Mouse (Mus musculus) MN1 (cell line): ENCODE results near the gene Zfp39.
"Not testable (repeated sequence)": the region's sequence is repeated elsewhere in the genome, so short reads cannot be mapped to it uniquely, and the experiment has no call there.

Experiments
- DNase-seq: peaks from one replicate; pipeline ENCODE4 v3.0.0-alpha.2; 2016; ENCODE audit warnings: low spot score

Zfp39 gene

DNA sequence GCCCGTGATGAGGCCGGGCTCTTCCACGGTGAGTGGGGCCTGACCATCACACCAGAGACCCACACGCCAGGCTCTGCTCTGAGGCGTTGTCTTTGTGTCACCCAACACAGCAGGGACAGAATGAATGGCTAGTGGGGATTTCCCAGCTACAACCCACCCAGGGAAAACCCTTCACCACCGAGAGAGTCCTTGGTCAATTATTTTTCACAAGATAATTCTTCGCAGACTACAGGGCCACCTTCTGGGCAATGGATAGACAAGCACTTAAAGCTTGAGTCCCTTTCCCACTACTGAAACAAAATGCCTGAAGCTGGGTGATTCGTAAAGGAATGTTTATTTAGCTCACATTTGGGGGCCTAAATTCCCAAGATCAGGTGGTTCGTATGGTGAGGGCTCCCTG, 18.4 kb upstream of the Zfp39 start:
- DNase-seq = no peak

DNA sequence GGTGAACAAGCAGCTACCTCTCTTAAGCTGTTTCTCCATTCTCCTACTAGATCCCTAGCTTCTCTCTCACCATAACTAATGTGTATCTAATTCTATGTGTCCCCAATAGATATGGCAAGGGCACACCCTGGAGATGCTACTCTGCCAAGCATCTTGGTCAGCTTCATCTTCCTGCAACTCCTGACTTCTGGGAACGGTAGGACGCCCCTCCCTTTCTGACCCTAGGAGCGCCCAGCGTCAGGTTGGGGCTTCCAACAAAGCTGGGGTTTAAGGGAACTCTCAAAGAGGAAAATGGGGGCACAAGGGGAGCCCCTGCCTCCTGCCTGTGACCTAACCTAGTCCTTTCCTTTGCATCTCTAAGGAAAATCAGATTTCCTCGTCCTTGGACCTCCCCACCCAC, 14.7 kb upstream of the Zfp39 start:
- DNase-seq = no peak

DNA sequence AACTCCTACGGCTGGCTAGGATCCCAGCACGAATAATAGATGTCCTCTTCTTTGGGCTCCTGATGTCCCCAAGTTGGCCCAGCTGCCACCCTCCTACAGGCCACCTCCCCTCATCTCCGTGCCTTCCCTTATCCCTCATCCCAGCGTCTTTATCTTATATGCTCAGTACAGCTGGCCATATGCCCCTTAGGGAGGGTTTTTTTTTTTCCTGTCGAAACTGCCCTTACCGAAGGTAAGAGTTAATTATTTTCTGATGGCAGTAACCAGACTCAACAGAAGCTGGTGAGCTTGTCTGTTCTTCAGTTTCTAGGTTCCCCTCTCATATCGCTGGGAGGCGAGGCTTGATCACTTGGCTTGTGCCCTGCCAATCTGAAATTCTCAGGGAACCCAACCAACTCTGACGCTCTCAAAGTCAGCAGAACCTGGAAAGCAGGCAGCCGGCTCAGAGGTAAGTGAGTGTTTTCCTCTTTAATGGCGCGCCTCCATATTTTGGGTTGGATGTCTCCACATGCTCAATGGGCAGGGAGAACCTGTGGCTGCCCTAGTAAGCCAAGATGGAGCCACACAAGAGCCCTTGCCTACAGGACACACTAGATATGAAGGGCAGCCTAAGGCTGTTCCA, 13.8 kb upstream of the Zfp39 start, which contains the start of gene Btnl10:
TSS of gene Btnl10 (plus strand) at position 164 of the 622 bp plus-strand sequence.
- no peak for DNase-seq

DNA sequence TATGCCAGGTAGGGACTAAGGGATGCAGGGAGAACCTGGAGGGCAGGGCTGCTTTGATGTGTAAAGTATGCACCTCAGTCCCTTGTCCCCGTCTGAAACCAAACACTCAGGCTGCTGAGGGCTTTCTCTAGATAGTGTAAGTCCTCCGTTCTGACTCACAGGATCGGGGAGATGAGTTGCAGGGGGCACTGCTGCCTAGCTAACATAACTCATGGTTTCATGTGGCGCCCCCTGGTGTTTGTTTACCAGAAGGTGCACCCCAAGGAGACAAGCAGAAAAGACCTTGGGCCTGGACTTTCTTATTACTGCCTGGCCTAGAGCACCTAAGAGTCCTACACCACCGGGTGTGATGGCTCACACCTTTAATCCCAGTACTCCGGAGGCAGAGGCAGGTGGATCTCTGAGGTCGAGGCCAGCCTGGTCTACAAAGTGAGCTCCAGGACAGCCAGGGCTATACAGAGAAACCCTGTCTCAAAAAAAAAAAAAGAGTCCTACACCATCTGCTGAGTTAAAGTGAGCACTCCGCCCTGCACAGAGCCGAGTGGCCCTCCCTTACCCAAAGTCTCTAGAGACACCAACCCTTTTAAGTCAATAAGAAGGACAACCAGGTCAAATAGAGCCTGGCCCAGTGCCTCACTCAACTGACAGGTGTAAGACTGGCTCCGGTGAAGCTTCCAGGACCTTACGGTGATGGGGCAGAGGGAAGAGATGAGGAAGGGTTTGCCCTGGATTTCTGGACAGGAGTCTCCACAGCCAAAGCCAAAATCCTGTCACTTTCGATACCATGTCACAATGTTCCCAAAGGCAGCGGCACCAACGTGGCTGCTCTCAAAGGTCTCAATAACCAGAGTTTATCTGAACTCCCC, 13.1 kb upstream of the Zfp39 start:
- peak; percentile 49 for DNase-seq

DNA sequence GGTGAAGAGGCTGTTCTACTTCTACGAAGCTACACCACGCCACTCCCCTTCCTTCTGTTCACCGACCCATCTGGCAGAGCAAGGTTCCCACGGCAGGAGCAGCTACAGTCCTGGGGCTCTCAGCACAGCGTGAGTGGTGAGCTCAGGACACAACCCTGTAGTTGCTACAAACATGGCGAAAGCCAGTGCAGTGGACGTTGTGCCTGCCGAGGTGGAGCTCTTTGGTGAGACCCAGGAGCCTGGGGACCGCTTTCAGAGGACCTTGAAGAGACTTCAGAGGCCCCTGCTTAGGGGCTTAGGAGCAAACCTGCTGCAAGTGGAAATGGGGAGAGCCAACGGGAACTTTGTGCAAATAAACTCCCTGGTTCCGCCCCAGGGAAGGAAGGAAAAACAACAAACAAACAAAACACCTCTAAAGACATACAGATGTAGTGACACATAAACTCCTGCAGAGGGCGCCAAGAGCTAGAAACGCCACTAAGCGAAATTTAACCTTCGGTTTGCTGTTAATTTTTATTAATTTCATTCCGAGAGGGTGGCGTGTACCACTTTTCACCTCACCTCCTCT, 10.5 kb upstream of the Zfp39 start:
- DNase-seq = peak; percentile 75

DNA sequence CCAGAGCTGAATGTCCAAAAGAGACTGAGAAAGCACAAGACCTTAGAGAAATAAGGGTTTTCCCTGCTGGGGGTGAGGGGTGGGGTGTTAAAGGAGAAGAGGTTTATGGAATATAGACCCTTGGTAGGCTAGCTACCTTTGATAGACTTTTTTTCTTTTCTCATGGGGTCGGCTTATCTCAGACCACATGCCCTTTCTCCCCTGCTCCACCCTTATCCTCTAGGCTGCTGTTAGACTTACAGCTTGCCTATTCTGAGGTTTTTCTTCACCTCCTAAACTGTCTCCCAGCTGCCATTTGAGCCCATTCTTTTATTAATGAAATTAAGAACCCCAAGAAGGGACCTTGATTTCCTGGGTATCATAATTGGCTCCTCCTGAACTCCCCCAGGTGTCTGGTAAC, 9.8 kb upstream of the Zfp39 start:
- no peak for DNase-seq

DNA sequence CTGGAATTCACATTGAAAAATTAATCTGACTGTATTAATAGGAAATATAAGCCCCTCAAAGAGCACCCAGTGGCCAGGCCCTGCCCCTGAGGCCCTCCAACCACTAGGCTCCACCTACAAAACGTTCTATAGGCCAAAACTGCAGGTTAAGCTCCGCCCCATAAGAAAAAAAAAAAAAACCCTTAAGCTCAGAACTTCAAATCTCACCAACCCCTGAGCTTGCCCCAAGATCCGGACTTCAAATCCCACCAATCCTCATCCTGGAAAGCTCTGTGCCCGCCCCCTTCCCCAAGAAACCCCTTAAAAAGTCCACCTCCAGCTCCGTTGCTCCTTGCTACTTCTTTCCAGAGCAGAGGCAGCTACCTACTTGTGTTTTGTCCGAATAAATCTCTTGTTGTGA, 813 bp upstream of the Zfp39 start:
- DNase-seq = no peak

DNA sequence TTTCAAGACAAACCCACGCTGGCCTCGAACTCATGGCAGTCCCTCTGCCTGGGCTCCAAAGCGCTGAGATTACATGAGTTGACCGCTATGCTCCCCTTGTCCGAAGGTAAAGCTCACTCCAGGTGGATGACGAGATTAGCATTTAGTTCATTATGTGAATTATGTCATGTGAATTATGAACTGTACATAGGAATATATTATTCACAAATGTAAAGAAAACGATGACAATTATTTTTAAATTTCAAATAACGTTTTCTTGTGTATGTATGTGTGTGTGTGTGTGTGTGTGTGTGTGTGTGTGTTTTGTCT, 339 bp upstream of the Zfp39 start:
- no peak for DNase-seq

DNA sequence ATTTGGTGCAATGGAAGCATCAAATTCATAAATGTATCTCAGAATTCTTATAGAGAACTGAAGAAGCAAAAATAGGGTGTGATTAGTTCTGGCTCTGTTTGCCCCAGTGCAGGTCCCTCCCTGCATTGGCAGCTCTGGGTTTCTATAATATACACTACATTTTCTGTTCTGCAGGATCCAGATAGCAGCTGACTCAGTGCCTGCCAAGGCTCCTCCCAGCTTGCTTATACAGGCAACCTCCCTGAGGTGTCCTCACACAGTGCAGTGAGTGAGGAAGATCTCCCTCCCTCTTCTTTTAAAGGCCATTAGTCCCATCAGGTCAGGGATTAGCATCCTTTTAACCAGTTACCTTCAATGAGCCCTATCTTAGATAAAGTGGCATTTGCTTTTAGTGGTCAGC, 2.9 kb downstream of the Zfp39 start:
- DNase-seq = no peak

DNA sequence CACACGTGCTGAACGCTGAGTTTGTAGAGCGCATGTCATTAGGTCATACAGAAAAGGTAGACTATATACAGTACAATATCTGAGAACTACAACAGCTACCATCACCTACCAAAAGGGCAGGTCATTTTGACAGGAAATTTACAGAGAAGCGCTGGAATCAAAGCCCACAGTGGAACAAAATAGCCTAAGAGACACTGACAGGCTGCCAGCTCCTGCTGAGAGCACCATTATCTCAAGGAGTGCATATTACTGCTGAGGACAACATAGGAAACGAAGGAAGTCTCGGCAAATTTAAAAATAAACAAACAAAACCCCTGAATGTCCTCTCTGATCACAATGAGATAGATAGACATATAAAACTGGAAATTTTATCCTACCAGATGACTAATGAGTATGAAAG, 6.5 kb downstream of the Zfp39 start:
- no peak for DNase-seq

DNA sequence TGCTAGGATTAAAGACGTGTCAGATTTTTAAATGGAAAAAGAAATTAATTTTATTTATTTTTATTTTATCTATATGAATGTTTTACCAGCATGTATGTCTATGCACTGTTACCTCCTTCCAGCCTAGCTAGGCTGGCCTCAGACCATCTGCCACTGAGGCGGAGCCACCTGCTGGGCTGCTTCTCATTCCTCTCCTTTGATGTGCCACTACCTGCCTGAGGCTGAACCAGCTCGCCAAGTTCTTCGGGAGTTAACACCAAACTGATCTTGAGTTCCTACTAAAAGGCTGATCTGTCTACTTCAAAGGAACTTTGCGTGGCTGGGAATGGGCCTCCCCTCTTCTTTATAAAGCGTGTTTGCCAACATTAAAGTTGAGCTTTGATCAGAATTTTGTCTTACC, 9.6 kb downstream of the Zfp39 start:
- no peak for DNase-seq

DNA sequence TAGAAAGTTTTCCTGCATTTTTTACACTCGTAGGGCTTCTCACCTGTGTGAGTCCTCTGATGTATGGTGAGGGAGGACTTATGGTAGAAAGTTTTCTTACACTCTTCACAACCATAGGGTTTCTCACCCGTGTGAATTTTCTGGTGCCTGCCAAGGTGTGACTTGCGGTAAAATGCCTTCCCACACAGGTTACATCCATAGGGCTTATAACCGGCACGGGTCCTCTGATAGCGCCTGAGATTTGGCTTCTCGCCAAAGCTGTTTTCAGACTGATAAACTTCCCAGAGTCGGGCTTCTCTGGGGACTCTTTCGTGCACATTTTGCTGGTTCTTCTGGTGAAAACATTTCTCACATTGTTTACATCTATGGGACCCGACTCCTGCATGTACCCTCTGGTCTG, 13.5 kb downstream of the Zfp39 start:
- no peak for DNase-seq

DNA sequence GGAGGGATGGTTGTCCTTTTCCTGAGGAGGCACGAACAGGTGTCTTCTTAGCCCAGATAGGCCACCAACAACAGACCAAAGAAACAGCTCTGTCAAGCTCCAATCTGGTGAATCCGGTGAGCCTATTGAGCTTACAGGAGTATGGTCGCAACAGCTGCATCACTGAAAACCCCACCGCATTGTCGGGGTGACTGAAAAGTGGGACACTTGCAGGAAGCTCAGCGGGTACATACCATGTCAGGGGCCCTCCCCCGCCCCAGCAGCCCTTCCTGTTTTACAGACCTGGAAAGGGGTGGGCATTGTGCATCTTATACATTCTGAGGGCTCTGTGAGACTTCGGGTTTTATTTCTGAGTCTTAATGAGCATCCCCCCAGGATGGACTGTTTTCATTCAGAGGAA, 20.3 kb downstream of the Zfp39 start:
- DNase-seq = no peak

DNA sequence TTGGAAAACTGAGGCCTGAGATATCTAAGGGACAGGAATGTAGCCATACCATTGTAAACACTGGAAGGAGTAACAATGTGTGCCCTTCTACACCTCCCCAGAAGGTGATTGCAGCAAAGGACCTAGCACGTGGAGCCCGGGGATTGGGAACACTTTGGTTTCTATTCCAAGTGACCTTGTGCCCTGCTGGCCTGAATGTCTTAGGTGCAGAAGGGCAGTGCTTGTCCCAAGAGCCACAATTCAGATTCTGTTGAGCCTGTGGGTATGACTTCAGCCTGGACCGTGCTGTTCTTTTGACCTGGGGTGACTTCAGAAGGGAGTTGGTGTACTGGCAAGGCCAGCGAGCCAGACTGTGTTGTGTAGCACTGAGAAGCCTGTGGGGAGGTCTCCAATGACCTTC, 33.1 kb downstream of the Zfp39 start:
- no peak for DNase-seq

DNA sequence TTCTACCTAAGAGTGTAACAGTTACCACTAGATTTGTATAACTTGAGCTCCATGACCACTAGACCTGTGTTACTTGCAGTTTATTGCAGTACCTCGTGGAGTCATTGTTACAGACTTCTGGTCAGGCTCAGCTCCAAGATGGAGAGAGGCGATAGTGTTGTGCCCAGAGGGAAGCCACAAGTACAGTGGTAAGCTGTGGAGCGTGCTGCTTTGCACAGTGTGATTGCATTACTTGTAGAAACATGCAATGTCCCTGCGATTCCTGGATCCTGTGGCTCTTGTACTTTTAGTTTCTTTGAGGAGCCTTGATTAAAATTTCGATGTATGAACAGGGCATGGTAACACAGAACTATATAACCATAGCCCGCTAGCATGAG, 36.1 kb downstream of the Zfp39 start:
- DNase-seq = no peak

DNA sequence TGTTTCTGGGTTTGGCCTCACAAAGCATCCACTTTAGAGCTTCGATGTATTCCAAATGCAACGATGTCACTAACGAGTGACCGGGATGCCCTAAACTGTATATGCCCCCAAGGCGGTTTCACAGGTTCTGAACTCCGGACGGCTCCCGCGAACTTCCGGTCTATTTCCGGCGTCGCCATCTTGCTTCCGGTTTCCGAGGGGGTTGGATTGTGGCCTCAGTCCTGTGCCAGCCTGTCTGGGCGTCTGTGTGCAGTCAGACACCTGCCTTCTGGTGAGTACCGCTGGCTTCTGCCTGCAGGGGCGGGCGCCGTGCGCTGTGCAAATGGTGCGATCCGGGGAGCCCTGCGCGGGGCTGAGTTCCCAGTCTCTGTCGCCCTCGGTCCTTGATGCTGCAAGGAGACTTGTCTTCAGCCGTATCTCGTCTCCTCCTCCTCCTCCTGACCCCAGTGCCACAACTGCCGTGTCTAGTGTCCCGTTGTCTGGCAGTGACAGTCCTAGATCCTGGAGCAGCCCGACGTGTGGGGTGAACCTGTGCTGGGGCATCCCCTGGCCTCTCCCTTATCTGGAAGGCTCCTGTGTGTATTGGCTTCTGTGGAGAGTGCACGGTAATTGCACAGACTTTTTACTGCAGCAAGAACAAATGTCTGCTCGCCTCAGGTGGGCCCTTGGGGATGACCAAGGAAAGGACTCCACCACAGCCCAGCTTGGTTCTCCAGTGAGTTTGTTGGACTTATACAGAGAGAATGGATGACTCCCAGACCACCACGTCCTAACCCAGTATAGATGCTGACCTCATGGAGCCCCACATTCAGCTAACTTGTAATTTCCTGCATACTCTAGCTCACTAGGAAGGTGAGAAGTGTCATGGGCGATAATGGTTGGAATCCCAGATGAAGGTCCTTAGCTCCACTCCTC, 36.7 kb downstream of the Zfp39 start, which contains the start of gene 2810021J22Rik:
TSS of gene 2810021J22Rik (plus strand) at position 178 of the 915 bp plus-strand sequence.
- DNase-seq = peak; percentile 87

DNA sequence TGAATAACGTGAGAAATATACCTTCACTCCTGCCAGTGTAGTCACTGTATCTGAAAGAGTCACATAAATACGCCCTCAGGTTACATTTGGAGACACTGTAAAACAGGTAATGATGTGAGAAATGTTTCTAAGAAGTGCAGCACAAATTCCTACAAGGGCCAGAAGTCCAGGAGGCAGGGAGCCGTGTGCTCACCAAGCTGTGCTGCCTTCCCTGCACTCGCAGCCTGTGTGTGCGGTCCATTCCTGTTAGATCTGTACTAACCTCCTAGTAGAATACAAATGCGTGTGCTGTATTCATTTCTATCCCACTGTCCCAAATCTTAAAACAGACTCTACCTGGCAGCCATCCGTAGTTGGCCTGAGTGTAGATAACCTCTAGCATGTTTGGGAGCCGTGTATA, 43.3 kb downstream of the Zfp39 start:
- DNase-seq = no peak

DNA sequence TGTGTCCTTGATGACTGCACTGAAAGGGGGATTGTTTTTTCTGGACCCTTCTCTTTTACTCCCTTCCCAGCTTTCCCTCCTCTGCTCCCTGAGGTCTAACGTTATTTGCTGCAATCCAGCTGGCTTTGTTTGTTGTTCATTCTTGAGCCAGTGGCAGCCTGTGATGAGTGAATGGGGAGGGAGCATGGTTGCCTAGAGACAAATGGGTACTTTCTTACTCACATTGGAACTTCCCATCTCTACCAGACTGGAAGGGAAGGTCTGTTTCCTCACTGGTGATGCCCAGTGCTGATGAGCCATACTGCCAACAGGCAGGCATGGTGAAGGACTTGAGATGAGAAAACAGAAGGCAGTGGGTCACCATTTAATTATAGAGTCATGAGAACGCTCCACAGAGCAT, 54.3 kb downstream of the Zfp39 start:
- peak; percentile 23 for DNase-seq

DNA sequence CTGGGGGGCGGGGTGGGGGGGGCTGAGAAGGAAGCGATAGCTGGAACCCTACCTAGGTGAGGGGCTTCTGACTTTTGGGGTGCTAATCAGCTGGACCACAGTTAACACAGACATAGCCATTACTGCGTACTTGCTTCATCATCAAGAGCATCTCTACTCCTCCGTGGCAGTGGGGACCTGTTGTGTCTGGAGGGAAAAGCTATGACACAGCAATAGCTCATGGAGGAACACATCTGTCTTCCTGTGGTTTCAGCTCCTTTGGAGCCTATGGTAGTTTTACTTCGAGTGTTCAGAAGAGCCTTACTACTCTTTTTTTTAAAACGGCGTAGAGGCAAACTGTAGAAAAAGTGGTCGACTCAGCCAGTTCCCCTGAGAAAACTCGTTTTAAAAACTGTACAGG, 56.4 kb downstream of the Zfp39 start:
- DNase-seq = peak; percentile 29

DNA sequence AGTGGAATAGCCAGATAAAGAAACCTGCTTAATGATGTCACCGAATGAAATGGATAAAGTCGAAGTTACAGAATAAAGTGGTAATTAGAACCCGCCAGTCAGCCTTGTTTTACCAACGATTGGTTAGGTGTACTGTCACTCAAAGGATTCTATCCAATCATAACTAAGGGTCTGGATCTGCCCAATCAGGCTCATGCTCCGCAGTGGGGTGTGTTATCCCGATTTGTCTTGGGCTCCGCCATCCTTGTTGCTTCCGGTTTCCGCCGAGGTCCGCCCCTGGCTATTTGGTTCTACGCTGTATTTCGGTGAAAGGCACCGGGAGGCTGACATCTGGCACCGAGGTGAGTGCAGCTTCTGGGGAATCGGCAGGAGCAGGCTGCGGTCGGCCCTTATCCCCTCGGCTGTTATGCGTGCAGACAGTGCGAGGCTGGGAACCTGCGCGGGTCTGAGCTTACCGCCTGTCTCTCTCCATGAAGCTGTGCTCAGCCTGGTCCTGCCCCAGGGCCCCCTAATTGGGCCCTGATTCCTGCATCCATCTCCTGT, 57.0 kb downstream of the Zfp39 start, which contains the start of gene Gm12258:
TSS of gene Gm12258 (plus strand) at position 240 of the 543 bp plus-strand sequence.
- DNase-seq = peak; percentile 99

DNA sequence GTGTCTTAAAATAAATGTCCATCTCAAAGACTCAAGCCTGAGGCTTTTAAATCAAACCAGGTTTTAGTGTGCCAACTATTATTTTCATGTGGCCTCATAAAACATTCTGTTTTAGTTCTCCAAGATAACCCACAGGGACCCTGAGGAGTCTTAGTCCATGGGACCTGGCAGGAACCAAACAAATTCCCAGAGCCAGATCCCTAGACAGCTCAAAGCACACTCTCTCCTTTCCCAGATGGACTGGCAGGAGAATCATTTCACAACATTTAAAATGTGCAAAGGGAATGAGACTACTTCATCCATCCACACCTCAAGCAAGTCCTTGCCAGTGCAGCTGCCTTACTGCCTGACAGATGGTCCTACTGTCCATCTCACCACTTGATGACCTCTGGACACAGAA, 65.1 kb downstream of the Zfp39 start, which contains the start of gene Olfr311:
TSS of gene Olfr311 (plus strand) at position 301 of the 400 bp plus-strand sequence.
- not testable (repeated sequence) for DNase-seq
